Mouse (Mus musculus) kidney, postnatal 36 days (tissue): ENCODE measurements around the gene Adat3.
"Not testable (repeated sequence)": the region's sequence is repeated elsewhere in the genome, so short reads cannot be mapped to it uniquely, and the experiment has no call there.

Experiments used
- DNase-seq, 2 experiments: peaks; one replicate each; pipeline ENCODE4 v3.0.0; 2021 to 2022; ENCODE audit warnings: mixed read lengths in 2 of 2

The Adat3 gene

DNA sequence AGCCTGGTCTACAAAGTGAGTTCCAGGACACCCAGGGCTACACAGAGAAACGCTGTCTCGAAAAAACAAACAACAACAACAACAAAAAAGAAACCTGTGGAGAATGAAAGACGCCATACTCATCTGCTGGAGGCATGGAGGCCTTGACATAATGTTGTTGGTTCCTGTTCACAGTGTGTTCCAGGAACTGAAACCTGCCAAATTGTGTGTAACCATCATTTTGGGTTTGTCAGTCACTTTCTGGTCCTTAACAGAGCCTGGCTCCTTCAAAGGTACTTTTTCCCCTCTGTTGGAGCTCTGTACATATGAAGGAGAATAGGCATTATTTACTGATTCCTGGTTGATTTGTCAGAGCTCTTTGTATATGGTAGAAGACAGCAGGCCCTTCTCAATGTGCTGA, 9.2 kb downstream of the Adat3 start:
- no peak for DNase-seq

DNA sequence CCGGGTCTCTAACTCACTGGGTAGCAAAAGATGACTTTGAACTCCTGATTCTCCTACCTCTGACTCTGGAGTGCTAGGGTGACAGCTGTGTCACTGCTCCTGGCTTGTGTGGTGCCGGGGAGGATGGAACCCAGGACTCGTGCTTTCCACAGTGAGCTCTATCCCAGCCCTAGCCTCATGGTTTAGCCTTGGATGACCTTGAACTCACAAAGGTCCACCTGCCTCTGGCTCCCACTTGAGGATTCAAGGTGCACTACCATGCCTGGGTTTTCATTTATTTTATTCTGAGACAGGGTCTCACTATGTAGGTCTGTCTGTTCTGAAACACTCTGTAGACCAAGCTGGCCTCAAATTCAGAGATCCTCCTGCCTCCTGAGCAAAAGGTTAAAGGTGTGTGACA, 11.1 kb downstream of the Adat3 start:
- DNase-seq: no peak

DNA sequence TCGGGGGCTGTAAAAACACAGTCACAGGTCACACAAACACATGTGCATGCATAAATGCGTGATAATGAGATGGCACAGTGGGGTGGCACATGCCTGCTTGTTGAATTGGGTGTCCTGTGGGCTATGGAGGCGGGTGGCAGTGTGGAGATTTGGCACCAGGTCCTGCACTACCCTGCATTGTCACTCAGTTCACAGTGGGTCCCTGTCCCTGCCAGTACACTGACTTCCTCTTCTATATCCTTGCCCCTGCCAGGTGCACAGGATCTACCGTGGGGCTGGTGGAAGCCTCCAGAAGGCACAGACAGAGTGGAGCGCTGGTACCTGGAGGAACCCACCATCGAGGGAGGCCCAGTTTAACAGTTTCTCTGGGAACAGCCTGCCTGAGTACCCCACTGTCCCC, 11.7 kb downstream of the Adat3 start:
- DNase-seq: no peak

DNA sequence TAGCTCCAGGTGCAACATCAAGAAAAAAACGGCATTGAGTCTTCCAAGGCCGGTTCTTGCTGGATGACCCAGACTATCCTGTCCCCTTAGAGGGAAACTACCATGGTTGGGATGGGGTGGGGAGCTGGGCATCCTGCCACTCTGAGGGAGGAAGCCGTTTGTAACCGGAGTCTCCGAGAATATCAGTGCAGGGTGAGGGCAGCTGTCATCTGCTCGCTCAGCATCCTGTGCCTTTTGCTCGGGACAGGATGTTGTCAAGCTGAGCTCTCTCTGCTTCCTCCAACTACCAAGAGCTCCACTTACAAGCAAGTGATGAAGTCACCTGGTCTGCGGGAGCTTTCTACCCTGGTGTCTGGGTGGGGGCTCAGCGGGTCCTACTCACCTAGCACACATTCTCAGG, 15.5 kb downstream of the Adat3 start:
- DNase-seq: peak; percentile 75

DNA sequence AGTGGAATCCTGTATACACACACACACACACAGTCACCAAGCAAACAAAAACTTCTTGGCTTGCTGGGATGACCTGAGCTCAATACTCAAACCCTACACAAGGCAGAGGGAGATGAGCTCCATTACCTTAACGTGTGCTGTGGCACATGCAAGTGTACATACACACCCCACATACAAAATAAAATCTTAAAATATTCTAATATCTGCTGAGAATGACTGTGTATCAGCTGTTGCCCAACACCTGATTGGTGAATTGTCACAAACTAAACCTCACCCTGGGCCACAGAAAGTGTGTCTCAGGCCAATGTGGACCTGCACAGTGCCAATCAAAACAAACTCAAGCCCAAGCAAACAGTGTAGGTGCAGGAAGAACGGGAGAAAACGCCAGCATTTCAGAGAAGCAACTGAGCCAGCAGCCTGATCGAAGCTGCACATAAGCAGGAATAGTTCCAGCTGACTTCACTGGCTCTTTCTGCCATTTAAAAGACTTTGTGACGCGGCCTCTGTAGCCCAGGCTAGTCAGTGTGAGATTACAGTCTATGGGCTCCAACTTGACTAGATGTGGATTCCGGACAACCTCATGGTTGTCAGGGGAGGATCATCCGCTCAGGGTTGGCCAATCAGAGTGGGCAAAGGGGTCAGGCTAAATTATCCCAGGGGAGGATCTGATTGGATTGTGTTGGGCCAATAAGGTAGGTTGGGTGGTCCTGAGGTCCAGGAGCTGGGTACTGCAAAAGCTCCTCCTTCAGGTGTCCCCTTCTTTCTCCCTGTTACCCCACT, 17.0 kb downstream of the Adat3 start:
- no peak for DNase-seq

DNA sequence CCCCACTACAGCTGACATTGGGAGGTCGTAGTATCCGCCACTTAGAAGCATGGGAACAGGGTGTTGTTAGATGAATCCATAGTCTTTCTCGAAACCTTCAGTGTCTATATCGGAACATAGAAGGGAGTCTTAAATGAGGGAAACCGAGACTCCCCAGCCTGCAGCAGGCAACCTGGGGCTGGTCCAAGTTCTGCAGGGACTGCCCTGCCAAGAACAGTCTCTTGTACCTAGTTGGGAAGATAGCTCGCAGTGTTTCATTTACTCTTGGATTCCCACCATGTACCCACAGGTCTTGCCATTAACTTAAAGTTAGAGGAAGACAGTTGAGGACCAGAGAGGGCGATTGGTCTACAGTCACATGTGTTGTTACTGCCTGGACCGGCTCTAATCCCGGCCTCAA, 17.7 kb downstream of the Adat3 start:
- DNase-seq: no peak

DNA sequence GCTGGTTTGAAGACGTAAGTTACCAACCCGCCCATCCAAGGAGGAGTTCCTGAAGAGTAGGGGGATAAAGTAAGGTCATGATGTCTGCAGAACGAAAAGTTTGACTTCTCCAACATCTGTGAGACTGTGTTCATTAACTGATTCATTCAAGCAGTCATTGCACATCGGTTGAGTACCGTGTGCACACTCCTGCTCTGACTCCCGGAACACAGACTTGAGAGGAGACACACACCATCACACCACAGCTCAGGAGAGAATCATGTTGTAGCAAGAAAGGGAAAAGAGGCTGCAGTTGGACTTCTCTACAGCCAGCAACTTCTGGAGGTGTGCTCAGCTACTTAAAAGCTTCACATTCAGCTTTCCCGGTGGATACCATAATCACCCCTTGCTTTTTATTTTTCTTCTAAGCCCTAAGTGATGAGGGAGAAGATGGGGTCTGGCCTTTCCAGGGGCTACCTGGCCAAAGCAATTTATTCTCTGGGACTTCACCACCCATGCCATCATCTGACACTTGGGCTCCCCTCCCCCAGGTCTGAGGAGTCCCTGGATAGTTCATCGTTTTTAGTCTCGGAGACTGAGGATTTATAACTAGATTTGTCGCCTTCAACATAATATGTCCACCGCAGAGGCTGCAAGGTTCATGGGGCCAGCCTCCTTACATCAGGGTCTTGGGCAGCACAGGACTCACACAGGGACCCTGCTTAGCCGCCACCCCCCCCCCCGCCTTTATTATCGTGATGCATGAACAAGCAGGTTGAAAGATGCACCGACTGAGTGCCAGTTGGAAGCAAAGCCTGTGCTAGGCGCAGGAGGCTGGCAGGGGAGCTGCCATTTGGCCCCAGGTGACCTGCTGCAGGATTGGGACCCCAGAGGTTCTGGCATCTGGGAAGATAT, 18.4 kb downstream of the Adat3 start:
- DNase-seq: no peak

DNA sequence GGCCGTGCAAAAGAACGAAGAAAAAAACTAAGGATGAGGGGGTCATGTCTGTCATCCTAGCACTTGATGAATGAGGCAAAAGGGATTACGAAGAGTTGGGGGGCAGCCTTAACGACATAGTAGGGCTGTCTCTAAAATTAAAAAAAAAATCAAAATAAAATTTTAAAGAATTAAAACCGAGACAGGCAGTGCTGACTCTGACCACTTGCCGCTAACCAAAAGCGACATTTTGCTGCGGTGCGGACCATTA, 18.9 kb downstream of the Adat3 start:
- DNase-seq: no peak

DNA sequence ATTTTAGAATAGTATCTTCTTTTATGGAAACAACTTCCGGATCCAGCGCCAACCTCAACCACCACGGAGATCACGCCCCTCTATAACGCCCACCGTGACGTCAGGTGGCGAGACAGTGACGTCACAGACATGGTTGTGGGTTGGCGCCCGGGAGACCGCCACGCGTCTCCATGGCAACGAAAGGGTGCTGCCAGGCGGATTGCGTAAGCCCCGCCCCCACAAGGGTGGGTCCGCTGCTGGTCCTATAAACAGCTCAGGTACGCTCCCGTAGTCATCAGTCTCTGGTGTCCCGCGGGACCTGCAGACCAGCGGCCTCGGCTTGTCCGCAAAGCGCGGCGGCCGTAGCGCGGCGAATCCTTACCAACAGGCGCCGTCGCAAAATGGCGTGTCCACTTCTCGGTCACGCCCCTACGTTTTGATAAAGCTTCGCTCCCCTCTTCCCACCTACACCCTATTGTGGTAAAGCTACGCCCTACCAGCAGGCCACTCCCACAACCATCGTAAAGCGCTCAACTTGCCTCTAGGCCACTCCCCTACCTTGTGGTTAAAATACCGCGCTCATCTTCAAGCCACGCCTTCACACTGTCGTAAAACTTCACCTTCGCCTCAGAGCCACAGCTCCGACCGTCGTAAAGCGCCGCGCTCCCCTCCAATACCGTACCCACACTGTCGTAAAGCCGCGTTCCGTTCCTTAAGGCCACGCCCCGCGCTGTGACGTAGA, 19.4 kb downstream of the Adat3 start:
- DNase-seq: peak; percentile 100

DNA sequence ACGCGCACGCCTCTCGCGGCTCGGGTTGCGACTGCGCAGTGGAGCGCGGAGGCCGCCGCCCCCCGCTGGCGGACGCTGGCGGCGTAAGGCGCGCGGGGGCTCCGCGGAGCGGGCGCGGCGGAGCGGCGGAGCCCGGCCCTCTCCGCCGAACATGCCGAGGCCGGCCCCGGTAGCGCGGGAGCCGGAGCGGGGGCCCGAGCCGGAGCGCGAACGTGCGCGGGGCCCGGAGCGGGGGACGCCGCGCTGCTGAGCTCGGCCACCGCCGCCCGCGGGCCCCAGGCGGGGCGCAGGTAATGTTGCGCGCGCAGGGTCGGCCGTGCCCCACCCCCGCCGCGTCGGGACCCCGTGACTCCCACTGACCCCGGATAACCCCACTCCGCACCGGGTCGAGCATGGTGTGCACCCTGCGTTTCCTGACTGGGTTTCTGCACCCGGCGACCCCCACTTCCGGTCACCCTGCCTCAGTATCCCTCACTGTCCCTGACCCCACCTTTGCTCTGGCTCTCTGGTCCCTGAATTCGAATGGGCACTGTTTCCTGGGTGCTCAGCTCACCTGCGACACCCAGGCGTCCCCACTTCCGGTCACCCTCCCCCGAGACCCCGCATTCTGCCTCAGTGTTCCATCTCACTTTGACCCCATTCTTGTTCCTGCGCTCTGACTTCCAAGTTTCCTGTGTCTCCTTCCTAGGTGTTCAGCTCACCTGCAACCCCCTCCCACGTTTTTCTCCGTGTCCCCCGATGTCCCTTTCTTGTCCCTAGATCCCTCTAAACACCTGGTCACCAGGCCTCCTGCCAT, 20.2 kb downstream of the Adat3 start, which contains the start of gene Csnk1g2:
Gene Csnk1g2 (plus strand): TSS at position 178 of the 796 bp plus-strand sequence.
- peak; percentile 29 to 72 for DNase-seq

DNA sequence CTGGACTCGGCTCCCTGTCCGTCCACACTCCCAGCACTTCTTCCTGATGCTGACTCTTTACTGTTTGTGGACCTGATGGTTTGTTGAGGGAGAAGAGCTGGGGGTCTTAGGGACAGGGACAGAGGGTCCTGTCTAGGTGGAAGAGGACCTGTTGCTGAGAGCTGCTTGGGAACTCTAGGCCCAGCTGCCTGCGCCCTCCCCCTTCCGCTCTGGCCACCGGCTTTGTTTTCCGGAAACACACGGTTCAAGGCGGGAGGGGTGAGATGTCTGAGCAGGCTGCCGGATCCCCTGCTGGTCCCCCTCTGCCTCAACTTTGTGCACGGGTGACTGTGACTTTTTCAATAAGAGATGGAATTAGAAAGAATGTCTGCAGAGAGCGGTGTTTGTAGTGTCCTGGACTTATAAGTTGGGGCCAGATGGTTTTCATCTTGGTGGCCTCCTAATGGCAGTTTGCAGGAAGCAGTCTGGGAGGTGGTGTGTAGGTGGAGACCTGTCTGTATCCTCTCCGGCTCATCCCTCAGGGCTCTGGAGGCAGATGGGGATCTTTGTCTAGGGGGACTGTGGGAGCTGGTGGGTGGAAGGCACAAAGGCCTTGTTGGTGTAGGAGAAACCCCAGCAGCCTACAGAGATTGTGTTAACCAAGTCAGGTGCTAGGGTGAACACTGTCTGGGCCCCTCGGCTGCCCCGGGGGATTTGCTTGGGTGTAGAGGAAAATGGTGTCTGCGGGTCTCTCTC, 20.9 kb downstream of the Adat3 start:
- DNase-seq: peak; percentile 72 to 84

DNA sequence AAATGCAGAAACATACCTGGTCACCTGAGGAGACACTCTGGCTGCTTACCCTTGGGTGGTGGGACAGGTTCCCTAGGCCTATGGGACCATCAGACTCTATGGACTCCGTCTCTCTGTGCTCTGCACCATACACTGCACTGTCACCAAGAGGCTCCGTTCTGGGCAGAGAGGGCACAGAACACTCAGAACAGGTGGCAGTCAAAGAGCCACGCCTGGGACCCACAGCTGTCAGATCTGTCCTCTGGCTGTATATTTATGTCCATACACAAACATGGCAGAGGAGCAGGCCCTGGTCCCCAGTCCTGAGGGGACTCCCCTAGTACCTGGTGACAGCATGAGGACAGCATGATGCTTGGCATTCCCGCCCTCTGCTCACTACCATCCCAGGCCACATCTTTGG, 23.1 kb downstream of the Adat3 start:
- no peak for DNase-seq

DNA sequence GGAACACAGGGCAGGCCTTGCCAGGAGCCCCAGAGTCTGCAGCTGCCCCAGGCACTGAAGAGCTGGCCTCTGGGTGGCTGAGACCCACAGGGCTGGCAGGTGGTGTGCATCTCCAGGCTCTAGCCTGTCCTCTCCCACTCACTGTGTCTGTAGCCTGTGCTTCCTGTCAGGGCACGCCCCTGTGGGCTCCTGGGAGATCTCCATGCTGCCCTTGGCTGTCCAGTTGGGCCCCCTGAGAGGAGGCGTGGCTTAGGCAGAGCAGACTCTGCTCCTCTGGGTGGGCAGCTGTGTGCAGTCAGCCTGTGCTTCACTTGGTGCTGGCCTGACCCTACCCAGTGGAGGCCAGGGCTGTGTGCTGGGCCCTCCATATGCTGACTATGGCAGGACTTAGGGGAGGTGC, 25.0 kb downstream of the Adat3 start:
- peak; percentile 51 to 54 for DNase-seq

DNA sequence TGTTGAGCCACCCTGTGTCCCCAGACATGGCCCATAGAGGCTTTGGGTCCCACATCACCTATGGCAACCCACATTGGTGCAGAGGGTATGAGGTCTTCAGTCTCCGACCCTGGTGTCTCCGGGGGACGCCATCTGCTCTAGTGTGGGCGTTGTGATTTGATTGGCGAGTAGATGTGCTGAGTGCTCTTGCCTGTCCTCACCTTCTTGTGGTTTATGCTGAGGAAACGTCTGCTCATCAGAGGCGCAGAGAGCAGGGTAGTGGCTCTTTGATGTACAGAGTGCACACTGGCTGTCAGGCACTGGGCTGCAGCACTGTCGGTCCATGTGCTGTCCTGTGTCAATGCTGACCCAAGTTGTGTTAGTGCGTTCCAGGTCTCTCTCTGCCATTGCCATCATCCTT, 26.2 kb downstream of the Adat3 start:
- DNase-seq: no peak

DNA sequence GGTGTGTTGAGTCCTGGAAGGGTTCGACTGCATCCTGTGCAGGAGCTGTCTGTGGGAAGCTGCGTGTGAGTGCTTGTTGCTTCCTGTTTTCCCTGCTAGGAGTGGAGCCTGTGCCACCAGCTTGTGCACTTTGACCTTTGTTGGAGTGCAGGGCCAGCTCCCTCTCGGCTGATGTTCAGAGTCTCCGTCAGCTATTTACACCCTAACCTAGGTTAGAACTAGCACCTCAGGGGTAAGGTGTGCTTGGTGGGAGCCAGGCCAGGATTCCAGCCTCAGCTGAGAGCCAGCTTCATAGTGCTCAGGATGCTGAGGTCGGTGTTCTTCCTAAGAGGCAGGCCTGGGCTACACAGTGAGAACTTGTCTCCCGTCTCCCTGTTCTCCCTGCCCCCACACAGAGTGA, 32.7 kb downstream of the Adat3 start:
- DNase-seq: peak; percentile 70

DNA sequence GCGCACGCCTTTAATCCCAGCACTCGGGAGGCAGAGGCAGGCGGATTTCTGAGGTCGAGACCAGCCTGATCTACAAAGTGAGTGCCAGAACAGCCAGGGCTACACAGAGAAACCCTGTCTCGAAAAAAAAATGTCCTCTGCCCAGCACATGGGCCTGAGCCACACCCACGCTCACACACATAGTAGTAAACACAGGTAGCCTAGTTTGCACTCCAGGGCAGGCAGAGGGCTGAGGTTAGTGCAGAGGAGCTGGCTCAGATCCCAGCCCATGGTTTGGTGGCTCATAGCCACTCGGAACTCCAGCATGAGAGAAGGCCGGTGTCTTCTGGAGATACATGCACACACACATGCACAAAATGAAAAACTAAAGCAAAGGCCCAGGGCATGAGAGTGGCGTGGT, 44.3 kb downstream of the Adat3 start:
- peak in 1 of 2 experiments; percentile 48 for DNase-seq

DNA sequence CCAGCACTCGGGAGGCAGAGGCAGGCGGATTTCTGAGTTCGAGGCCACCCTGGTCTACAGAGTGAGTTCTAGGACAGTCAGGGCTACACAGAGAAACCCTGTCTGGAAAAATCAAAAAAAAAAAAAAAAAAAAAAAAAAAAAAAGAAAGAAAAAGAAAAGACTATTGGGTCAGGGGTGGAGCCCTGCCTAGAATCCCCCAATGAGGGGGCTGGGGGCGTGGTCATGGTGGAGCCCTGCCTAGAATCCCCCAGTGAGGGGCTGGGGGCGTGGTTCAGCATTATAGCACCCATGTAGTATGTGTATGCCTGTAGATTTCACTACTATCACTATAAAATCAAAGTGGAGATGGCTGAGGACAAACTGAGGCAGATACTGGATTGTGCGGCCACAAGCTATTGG, 47.2 kb downstream of the Adat3 start:
- not testable (repeated sequence) for DNase-seq

DNA sequence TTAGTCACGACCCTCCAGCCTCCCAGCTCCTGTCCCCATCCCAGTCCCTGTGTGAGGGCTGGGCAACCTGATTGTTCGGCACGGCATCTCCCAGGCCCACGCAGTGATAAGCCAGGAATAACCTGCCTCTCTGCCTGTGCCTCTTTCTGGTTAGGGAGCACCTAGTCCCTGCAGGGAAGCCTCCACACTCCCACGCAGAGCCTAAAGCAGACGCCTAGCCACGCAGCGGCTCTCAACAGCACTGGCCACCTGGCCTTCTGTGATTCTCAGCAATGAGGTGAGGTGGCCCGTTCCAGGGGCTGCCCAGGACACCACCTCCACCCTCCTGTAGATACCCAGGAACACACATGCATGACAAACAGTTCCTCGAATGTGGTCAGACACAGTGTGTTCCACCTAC, 47.7 kb downstream of the Adat3 start:
- DNase-seq: no peak

DNA sequence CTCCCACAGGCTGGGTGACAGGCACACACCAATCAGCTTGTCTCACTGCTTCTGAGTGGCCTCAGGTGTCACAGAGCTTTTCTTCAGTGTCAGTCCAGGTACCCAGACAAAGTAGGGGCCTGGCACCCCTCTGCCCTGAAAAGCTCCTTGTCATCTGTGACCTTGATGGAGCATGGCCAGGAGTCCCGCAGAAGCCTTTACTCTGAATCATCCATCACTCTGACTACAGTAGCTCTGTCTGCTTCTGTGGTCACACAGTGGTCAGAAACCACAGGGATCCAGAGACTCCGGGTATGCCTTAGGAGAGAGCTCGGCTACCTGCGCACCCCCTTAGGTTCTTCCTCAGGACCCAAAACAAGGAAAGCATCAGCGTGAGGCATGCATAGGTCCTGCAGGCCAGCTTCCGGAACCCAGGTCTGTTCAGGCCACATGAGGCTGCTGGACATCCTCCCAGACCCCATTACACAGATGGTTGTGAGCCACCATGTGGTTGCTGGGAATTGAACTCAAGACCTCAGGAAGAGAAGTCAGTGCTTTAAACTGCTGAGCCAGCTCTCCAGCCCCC, 50.6 kb downstream of the Adat3 start:
- DNase-seq: no peak

DNA sequence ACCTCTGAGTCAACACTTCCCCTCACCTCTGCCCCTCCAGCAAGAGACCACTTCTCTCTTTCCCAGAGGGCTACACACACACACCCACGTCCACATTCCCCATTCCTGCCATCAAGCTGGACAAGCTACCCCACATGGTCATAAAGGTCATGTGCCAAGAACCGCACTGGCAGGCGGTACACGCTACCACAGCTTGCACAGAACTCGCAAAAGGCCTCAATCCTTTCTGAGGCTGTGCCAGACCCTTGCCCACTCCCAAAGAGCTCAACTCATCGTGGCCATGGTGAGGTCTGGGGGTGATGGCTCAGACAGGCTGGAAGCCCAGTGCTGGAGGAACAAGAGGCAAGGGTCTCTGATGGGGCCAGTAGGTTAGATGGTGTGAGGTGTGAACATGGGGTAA, 52.2 kb downstream of the Adat3 start:
- DNase-seq: no peak

DNA sequence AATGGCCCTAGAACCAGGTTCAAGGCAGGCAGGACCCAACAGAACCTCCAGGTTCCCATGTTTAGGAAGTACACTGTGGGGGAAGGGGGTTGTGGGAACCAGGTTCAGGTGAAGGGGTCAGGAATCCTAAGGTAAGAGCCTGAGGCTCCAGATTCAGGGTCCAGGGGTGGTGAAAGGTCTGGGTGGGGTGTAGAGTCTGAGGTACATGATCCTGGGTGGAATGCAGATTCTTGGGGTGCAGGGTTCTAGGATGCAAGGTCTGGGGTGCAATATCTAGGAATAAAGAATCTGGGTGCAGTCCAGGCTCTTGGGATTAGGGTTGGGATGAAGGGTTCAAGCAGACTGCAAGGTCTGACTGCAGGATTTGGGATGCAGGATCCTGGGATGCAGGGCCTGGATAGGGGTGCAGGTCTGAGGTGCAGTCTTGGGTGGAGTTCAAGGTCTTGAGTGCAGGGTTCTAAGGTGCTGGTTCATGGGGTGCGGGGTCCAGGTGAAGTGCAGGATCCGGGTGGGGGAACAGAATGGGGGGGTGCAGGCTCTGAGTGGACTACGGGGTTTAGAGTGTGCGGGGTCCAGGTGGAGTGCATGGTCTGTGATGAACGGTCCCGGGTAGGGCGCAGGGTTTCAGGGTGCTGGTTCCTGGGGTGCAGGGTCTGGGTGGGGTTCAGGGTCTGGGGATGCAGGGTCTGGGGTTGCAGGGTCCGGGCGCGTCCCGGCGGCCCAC, 52.9 kb downstream of the Adat3 start:
- DNase-seq: no peak
